Mouse (Mus musculus): ENCODE measurements around the gene Olfr95.
"Not testable (repeated sequence)": the region's sequence is repeated elsewhere in the genome, so short reads cannot be mapped to it uniquely, and the experiment has no call there.

- not testable (repeated sequence) for TF ChIP-seq USF1 (IDR thresholded peaks at IDR 0.05; ENCODE audit: low read depth); CEBPB (IDR thresholded peaks at IDR 0.05; ENCODE audit: insufficient read depth, poor library complexity, severe bottlenecking); POLR2A (IDR thresholded peaks at IDR 0.05; ENCODE audit: insufficient read length, low read depth); TCF12 (IDR thresholded peaks at IDR 0.05; ENCODE audit: insufficient read depth, poor library complexity, severe bottlenecking); MYOD1 (IDR thresholded peaks at IDR 0.05; ENCODE audit: control insufficient read depth in 1 of 3, insufficient read length in 2 of 3, low read depth in 2 of 3); MAX (IDR thresholded peaks at IDR 0.05; ENCODE audit: low read depth); E2F4 (IDR thresholded peaks at IDR 0.05; ENCODE audit: insufficient read depth); TCF3 (IDR thresholded peaks at IDR 0.05; ENCODE audit: insufficient read length, low read depth); MYOG (IDR thresholded peaks at IDR 0.05; ENCODE audit: control insufficient read depth in 1 of 3, insufficient read depth in 1 of 3, insufficient read length in 2 of 3, low read depth in 2 of 3); POLR2AphosphoS2 (IDR thresholded peaks at IDR 0.05; ENCODE audit: insufficient read length, low read depth); SRF (IDR thresholded peaks at IDR 0.05; ENCODE audit: control insufficient read depth, insufficient read length, low read depth)
Observed at GRCm38 (mm10) chr17:37237230-37237629, 24.3 kb upstream of the Olfr95 start, which contains the start of gene Olfr97.

All from myocyte (in vitro differentiated cells).